Mouse (Mus musculus) megakaryocyte progenitor cell, adult 5-6 weeks (primary cell): ENCODE measurements at regions not wholly inside any gene's neighbourhood (a gene's known extent, or its start where the extent isn't known, plus 50 kb on each side); places are given as distances from the start of the nearest gene placed in this dataset.

Source experiments
- ATAC-seq: replicated peaks from 2 replicates; pipeline ENCODE4 v1.8.0; 2016; ENCODE audit warnings: mild to moderate bottlenecking, moderate TSS enrichment, inconsistent platforms; ENCODE audit not compliant: poor library complexity

DNA sequence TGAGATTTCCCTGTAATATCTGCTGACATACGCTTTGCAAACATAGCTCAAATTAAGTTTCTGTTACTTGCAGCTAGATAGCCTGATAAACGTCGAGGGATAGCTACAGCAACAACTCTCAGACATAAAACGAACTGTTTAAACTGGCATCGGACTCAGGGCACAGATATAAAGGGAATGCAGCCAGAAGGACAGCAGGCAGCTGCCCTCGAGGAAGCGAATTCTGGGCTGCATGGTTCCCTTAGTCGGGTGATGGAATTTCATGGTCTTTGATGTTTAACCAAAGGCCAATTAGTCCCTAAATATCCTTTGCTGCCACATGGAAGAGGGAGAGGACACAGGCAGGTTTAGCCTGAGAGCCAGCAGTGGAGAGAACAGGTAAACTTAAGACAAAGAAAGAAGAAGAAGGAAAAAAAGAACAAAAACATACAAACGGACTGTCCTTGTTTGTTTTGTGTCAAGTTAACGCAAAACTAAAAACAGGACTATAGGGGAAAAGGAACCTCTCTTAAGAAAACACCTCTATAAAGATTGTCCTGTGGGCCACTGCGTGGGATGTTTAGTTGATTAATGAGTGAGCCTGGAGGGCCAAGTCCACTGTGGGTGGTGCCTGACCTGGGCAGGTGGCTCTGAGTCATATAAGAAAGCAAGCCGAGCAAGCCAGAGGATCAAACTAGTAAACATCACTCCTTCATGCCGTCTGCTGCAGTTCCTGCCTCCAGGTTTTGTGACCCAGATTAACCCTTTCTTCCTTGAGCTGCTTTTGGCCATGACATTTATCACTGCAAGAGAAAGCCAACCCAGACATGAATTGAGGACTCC is 255.5 kb downstream of the Gm4791 start:
- ATAC-seq, result no peak

DNA sequence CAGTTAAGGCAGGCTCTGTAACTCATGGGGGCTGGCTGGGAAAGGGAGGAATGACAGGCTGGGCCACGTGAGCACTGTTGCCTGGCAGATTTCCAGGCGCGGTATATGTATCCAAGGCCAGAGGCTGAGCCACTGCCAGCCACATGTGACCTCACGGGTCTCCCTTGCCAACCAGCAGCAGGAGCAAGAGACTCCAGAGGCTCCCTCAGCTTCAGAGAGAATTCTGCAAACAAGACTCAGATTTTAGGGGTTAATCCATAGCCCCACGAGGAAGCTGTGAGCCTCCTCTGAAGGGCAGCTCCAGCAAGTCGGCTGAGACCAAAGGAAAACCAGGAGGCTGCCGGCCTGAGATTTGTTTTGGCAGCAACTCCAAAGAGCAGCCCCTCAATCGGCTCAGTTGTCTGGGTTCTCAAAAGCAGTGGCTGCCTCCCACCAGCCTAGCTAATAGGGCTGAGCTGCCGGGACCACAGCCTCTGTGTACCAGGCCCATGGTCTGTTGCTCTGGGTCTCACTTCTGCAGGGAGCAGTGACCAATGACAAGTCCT is 264.0 kb upstream of the Cadm1 start:
- ATAC-seq, result no peak

DNA sequence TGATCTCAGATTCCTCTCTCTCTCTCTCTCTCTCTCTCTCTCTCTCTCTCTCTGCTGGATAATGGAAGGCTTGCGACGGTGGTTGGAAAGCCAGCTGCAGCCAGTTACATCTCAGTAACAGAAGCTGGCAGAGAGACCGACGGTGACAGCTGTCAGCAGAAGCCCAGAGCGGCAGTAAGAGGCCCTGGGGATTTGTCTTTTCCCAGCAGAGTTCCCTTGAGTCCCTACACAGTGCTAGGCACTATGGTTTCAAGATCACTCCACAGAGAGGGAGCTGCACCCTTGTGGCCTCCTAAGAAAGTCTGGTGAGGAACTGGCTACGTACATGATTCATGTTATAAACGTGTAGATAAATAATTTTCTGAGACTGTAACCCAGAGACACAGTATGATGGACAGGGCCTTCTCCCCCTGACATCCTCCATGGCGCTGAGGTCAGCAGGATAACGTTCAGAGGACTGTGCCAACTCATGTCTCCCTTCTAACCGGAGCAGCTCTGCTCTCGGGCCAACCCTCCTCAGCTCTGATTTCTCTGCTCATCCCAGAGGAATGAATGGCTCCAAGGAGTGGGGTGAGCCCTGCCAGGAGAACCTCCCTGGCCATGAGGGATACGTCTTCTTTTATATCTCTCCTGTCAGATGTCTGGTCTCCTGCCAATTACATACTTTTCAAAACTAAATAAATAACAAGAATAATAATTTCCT is 253.5 kb upstream of the Cadm1 start:
- no peak for ATAC-seq

DNA sequence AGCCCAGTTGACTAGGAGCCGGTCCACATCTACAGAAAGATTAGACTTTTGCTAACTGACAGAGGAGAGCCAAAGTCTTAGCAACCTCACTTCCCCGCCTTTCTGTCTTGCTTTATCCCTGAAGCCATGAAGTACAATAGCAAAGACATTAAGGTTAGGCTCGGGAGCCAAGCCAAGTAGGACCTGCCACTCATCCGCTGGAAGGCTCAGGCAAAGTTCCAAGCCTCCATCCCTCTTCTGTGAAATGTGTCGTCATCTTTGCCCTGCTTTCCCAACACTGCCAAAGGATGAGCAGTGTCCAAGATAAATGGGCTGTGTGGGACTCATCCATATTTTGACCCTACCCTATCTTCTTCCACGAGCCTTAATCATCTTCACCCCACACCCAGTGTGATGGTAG is 250.6 kb upstream of the Cadm1 start:
- ATAC-seq, result no peak

DNA sequence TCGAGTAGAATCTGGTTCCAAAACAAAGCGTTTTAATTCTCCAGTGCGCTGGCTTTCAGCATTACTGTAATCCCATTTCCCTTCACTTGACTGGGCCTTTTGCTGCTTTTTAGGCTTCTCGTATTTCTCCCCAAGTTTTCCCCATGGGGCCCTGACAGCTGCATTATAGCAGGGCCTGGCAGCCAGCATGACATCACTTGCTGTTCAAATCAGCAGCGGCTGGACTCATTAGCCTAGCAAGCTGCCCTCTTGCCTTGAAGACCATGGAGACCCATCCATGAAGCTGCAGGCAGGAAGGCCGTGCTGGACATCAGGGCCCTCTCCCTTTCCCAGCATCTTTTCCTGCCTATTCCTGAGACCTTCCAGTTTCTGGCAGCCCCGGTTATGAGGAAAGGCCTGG is 249.8 kb upstream of the Cadm1 start:
- no peak for ATAC-seq

DNA sequence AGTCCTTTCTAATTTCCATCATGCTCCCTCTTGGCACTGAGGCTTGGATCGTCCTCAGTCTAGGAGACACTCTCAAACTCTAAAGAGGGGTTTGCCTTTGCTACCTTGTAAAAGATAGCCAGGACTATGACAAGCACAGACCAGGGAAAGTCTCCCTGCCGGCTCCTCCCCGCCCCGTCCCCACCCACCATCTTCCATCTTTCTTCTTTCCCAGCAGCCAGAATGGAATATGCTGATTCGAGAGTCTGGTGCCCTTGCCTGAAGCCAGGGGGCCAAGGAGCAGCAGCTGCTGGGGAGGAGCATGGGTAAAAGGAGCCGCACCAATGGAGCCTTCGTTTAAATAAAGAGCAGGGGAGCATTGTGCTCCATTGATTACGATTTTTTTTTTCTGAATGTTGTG is 249.4 kb upstream of the Cadm1 start:
- no peak for ATAC-seq

DNA sequence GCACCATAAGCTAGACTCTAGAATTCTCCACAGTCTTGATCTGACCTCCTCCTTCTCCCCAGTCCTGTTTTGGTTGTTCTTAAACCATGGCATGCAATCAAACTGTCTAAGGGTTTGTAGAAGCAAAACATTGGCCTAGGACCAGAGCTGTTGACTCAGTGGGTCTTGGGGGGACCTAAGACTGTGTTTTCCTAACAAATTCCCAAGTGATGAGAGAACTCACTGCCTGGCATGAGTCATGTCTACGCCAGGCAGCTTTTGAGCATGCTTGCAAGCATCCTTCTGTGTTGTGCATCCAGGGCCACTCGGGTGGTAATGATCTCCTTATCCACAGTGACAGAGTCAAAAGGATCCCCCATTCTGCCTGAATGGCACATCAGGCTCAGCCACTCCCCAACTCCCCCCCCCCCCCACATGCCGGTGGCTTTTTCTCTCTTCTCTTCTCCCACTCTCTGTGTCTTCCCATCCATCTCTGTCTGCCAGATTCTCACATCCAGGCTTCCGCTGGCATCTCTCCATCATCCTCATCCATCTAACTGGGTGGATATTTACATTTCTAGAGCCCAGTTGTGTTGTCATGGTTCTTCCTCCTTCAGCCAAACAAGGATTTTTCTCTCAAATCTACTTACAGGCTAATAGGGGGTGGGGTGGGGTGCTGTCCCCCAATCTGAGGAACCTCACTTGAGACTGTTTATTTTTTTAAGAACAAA is 246.1 kb upstream of the Cadm1 start:
- no peak for ATAC-seq

DNA sequence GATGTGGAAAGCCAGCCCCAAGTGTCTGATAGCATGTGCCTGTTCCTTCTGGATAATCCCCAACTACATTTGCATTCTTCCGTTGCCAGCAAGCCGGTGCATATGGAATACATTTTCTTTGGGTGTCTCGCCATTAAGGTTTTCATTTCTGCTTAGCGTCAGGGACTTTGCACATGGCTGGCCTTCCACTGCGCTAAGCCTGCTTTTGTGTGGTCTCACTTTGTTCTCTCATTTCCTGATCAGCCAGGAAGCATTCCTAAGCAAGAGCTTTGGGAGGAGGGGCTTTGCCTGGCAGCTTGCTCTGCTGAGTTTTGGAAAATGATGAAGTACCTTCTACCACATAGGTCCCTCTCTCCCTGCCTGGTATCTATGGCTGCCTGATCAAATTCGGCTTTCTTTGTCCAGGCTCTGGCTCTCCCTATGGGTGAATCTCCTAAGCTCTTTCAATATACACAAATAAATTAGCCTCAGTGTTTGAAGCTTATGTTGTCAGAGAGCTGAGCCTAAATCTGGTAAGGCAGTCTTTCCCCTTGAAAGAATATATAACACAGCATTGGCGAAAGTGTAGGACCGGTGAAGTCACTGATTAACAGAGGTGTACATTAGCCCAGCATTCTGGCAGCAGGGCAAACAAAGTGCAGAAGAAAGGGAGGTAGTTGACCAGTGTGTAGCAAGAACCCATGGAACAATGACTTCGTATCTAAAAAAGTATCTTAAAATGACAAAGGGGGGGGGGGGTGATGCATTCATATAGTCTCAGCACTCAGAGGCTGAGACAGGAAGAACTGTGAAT is 242.8 kb upstream of the Cadm1 start:
- ATAC-seq, result no peak

DNA sequence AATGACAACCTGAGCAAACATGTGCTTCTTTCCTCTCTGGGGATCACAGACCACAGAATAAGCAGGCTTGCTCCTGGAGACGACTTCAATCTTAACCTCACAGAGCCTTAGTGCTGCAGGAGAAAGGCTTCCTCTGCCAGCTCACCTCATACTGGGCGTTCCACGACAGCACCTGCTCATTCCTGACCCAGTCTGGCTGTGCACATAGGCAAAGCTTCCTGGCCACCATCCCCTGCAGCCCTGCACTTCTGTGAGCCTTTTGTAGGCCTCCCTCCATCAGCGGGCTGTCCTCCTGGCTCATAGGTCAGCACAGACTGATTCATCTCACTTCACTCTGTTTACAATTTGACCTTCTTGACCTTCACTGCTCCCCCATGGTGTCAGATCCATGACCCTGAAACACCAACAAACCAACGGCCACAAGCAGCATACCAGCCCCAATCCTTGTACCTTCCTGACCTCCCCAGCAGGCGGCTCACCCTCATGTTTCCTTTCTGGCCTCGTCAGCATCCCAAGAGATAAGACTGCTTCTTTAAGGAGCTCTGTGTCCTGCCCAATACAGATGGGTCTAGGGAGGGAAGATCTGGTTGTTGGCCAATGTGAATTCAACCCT is 241.3 kb upstream of the Cadm1 start:
- no peak for ATAC-seq

DNA sequence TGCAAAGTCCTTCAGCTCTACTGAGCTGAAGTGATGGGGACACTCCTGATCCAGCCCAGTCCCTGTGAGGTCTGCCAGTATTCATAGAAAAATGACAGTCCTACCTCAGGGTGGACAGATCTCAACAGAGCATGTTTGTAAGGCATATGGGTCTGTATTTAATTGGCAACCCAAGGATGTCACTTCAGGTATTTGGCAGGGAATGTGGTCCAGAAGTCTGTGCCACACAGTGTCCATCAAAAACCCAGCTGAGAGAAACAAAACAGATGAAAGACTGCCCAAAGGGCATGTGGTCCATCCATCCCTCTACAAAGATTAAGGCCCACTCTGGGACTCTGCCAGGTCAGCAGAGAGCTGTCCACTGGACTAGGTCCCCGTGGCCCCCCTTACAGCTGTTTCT is 229.3 kb upstream of the Cadm1 start:
- no peak for ATAC-seq

DNA sequence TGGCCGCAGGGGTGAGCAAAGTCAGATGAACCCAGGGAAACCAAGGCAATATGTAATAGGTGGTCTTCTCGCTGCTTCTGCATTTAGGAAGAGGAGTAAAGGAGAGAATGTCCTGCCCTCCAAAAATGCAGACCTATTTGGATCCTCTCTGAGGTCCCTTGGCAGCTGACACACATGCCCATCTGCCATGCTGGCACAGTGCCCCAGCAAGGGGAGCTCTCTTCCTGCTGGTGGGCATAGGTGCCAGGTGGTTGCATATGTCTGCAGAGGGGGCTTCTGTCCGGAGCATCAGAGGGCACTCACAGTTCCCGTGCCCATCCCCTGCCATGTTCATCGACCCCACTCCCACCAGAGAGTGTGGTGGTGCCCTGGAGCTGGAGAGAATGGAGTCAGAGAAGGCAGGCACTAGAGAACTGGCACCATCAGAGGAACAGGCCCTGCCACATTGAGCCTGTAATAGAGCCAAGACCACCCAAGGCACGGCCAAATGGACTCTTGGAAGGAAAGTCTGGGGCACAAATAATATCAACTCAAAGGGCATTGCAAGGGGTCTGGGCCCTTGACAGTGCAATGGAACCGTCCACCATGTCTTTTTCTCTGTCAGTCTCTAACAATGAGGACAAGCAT is 222.7 kb upstream of the Cadm1 start:
- ATAC-seq, result no peak

DNA sequence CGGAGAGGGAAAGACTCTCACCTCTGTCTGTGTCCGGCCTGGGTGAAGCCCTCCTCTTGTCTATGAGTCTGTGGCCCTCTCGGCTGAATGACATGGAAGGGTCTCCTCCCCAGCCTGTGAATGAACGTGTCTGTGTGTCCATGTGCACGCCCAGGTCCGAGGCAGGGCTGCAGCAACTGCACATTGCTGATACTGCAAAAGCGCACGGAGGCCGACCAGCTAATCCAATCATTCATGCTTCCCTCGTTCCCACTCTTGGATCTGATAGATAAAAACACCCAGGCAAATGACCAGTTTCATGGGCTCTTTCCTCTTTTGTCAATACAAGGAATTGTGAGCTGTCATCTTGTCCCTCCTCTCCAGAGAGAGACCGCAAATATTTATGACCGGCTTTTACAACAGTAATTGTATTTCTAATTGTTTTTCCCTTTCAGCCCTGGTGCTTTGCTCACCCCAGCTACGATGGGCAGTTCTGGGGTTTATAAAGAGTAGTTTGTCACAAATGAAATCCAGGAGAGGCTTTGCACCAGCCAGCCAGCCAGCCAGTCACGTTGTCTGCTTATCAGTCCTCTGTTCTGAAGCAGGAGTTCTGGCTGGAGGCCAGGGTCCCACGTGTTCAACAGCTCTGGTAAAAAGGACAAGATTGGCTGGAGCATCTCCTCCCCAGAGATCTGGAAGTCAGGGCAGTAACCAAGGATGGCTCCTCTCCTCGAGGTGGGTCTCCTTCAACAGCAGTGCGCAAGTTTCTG is 222.0 kb upstream of the Cadm1 start:
- ATAC-seq, result no peak; the same call in 1 of the 2 replicates

DNA sequence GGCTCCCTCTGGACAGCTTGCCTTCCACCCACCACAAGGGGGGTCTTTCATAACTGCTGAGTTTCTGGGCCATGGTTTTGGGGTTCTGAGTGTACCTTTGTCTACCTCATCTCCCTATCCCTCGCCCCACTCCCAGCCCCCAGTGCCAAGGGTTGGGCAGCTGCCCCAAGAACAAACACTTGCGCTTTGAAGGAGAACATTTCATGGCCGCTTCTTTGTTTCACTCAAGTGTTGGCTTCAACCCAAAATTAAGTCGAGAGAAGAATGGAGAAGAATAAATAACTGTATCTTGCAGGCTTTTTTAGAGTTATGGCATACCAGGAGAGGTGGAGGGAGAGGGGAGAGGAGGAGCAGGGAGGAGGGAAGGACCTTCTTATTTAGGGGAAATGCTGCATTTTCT is 216.5 kb upstream of the Cadm1 start:
- no peak for ATAC-seq

DNA sequence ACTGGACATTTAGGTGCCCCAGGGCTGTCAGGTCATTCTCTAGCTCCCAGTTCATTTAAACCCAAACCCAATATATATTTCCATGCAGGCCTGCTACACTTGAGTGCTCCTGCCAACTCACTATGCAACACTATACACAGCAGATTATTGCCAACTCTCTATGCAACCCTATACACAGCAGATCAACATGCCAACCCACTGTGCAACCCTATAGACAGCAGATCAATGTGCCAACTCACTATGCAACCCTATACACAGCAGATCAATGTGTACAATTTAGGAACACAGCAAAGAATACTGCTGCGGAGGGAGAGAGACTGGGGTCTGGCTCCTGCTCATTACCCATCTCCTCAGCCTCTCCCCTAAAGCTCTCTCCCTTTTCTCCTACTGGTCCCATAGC is 215.7 kb upstream of the Cadm1 start:
- no peak for ATAC-seq

DNA sequence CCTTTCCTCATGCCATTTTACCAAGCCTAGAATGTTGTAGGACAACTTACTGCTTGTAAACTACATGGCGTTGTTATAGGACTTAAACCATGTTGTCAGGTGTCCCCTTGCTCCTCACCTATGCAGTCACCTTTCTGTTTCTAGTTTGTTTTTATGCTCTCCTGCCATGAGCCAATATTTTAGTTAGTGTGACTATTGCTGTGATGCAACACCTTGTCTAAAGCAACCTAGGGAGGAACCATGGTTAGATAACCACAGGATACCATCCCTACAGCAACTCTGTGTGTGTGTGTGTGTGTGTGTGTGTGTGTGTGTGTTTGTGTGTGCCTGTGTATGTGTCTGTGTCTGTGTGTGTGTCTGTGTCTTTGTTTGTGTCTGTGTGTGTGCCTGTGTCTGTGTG is 209.6 kb upstream of the Cadm1 start:
- ATAC-seq, result no peak

DNA sequence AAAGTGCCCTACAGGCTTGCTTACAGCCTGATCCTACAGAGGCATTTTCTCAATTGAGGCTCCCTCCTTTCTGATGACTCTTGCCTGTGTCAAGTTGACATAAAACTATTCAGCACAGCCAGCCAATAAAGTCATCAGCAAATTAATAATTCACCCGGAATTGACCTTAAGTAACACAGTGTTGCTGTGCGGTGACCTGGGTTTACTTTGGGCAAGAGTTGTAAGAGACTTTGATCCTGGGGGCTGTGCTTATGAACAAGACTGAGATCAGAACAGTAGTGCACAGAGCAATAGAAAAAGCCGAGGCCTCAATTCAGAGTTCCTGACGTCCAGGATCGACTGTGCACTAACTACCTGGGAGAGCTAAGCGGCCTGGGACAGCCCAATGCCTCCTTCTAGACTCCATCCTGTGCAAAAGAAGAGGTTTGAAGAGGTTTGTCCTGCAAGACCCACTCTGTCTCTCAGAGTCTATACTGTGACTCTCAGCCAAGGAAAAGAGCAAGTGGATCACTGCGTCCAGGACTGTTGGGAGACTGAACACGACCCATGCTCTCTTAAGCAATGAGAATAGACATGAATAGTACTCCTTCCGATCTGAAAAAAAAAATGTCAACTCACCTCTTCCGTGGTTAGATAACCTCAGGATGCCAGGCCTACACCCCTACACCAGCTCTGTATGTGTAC is 208.7 kb upstream of the Cadm1 start:
- no peak for ATAC-seq

DNA sequence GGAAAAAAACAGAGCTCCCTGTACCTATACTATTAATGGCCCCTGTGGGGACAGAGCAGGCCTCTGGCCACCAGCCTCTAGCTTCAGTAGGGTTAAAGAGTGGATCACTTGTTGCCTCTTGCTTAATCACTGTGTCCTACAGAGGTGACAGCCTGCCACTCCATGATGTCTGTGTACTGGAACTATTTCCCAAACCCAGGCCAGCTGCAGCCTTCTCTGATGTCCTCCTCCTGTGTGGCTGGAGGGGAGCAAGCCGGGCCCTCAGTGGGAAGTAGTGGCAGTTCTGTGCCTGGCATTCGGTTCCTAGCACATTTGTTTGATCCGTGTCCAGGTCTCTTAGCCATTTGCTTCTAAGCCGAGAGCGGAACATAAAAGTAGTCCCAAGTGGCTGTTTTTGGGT is 207.7 kb upstream of the Cadm1 start:
- no peak for ATAC-seq

DNA sequence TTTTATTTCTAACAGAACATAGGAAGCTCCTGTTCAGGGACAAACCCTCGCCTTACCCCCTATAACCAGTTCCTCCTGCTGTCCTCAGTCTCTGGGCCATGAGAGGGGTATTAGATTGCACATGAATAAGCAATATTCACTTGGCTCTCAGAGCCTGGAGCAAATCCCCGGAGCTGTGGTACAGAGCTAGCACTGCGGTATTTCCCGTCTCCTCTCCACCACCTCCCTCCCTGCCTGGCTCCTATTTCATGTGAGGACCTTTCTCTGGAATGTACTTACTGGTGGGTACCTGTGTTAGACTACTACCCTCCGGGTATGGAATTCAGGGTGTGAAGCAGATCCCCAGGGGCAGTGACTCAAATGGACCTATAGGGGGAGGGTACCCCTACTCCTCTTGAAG is 206.9 kb upstream of the Cadm1 start:
- no peak for ATAC-seq

DNA sequence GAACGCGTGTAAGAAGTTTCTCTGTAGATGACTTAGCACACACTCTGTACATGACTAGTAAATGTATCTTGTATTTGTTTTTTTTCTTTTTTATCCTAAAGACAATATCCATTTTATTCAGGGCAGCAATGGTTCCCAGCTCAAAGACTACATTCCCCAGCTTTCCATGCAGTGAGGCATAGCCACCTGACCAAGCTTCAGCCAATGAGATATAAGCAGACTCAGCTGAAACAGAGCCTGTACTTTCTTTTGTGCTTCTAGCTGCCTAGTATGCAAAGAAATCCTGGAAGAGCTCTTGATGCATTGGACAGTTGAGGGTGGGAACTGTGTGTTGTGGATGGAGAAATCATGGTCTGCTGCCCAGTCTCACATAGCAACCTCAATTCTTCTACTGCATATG is 202.4 kb upstream of the Cadm1 start:
- no peak for ATAC-seq
